Mouse (Mus musculus): ENCODE data around the gene Ago3.

The Ago3 gene

DNA sequence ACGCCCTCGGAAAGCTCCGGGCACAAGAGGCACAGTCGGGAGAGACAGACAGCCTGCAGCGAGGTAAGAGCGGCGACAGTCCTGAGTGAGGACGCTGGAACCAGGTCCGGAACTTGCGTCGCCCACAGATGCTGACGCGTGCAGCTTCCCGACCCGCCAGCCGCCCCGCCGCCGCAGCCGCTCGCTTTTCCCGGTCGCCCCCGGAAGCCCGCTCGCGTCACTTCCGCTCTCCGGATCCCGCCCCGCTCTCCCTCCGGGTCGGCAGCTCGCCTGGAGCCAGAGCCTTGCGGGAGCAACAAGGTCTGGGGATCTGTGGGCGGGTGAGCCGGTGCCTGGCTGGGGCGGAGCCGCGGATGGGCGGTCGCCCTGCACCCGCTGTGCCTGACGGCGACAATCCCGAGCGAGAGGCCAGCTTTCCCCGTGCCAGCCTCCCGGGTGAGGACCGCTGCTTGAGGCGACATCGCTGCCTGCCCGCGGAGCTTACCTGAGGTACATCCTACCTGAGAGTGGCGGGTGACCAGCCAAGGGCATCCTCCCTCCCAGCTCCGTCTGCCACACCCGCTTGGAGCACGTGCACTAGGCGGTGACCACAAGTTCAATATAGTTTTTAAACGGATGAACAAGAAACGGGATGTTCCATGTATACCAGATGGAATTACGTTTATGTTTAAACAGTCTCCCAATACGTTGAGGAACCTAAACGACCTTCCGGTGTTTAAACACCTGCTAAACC, at the start of gene Ago3:
TSS of gene Ago3 (minus strand) at position 210 of the 733 bp plus-strand sequence.
- DNase-seq: peak; percentile 93 to 97

DNA sequence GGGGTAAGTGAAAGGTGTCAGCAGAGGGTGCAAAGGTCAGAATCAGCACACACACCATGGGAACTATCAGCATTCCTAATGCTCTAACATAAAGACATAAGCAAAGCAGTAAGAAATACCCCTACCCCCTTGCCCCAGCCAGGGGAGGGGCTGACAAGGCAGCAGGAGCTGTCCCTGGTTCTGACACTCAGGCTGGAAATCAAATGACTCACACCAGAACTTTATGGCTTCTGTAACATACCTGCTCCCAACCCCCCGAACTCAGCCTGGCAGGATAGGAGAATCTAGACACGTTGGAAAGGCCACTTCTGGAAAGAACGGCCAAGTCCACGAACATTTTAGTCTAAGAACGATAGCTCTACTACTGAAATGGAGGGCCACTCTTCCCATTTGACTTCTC, 43.7 kb upstream of the Ago3 start:
- no peak for DNase-seq

DNA sequence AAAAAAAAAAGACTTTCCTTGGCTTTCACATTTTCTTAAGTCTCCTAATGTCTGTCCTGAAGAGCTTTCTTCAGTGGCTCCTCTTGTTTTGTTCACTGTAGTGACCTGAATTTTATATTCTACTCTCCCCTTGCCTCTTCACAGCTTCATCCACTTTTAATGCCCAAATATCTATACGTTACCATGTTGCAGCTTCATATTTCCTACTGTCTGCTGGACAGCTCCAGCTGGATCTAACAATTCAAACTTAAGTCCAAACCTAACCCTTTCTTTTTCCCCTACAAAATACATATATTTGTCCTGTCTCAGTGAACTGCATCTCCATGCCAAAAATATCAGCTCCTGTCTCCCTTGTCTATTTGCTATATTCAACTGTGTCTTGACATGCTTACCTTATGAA, 40.0 kb upstream of the Ago3 start:
- DNase-seq: no peak

DNA sequence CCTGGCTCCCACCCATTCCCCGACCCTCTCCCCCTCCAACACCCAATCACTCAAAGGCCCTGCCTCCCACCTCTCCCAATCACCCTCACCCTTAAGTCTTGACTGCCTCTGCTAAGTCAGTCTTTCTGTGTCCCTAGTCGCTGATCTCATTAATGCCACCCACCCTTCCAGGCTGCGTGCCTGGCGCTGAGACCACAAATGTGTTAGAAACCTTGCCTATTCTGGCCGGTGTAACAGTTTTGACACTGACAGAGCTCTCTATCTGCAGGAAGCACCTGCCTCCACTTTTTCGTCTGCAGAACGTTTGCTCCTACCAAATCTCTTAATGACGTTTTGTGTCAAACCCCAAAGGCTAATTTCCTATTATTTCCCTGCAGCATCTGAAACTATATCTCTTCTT, 39.6 kb upstream of the Ago3 start:
- DNase-seq: no peak

DNA sequence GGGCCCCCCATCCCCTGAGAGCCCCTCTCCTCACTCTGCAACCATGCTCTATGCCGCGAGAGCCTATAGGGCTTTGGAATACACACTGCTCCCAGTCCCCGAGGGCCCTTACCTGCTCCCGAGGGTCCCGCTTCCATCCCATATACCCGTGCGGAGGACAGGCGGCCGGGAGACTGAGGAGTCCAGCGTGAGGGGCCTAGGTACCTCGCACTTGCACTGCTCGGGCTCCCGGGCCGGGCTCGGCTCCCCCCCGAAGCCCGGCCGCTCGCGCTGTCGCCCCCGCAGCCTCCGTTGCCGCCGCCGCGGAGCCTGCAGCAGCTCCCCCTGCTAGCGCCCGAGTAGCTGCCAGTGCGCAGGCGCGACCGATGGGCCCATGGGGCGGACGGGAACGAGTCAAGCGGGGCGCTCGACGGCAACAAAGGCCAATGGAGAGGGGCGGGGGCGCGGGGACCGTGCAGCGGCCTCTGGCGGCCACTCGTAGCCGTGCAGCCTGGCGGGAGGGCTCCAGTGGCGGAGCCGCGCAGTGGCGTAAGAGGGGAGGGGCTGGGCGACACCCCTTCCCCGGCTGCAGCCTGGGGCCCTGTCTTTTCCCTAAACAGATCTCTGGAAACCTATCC, 39.0 kb upstream of the Ago3 start, which contains the start of gene Ago1:
TSS of gene Ago1 (minus strand) at position 299 of the 617 bp plus-strand sequence.
- peak; percentile 93 to 98 for DNase-seq

DNA sequence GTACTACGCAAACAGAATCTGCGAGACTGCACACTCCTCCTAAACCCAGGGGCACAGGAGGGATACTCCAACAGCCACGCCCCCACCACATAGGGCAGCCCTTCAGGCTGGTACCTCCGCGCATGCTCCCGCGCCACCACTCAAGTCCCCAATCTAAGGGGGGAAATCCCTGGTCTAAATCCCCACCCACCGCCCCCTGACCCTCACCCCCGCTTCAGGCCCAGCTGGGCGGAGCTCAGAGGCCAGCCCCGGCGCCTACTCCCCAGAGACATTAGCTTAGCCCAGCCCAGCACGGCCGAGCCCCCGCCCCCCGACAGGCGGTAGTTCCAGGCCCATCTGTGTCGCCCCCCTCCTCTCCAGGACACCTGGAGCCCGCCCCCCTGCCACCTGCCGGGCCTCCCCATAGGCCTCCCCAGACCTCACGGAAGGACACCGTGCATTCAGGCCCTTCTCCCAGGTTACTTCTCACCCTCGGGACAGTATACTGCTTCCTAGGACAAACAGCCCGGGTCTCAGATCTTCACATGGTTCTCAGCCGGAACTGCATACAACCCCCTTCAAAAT, 38.4 kb upstream of the Ago3 start:
- peak; percentile 70 to 86 for DNase-seq

DNA sequence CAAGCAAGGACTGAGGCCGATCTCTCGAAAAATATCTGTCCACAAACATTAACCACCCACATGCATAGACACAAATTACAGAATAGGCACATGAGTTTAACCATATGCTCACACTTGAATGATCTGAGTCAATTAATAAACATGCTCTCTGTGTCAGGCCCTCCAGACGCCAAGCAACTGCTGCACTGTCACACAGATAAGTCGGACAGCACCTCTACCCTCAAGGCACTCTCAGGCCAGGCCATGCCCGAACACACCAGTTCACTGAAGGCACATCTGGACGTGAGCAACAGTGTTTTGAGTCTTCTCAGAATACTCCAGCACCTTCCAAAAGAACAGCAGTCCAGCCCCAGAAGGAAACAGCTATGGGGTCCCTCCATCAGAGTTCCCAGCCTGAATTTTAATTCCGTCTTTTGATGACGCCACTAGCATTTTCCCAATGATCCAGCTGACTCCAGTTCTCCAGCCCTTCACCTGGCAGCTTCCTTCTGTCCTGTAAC, 36.9 kb upstream of the Ago3 start:
- no peak for DNase-seq

DNA sequence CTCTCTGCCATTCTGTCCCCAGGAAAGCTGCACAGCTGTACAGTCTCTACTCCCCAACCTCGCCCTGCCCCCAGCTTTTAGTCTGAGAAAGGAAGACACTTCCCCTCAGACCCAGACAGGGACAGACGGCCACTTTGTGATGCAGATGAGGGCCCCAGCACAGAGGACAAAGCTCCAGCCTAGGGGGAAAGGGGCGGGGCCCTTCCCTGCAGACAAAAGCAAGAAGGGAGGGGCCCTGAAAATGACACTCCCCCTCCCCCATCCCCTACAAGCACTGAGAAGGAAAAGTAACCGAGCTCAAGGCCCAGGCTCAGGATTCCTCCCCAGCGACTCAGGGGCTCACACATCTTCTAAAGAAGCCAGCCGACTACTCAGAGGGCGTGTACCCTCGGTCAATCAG, 36.5 kb upstream of the Ago3 start:
- peak in 1 of 2 experiments; percentile 15 for DNase-seq

DNA sequence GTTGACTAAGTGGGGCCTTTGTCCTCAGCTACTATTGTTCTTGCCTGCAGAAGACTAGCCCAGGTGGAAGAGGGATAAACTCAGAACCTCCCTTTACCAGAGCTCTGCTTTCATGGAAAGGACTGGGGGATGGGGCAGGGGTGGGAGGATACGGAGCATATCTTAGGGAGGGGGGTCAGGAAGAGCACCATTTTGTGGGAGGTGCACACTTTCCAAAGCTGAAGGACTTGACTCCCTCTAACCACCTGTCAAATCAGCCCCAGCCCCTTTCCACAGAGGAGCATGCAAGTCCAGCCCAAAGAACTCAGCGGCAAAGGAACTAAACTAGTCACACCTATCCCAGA, 35.5 kb upstream of the Ago3 start:
- DNase-seq: no peak

DNA sequence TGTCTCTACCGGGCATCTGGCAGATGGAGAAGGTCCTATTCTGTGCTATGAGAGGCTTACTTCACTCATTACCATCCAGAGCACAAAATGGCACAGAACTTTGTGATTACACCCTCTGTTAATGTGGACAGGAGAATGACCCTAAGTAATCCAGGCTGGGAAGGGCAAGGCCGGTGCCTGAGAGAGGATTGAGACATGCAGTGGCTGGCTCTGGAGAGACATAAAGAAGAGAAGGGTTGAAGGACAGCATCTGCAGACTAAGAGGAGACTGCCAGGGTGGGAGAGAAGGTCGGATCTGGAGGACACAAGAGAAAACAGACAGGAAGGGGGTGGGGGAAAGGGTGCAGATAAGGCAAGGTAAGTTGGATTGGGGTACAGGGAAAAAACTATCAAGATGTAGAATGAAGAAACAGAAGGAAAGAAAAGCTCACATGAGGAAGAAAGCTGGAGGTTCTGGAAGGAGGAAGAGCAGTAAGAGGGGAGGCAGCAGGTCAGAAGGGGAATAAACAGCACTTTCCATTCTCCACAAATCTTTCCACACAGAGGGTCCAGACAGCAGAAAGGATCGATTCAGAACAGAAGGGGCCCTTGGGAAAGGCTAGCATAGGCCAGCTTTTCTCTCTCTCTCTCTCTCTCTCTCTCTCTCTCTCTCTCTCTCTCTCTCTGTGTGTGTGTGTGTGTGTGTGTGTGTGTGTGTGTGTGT, 35.0 kb upstream of the Ago3 start:
- DNase-seq: no peak

DNA sequence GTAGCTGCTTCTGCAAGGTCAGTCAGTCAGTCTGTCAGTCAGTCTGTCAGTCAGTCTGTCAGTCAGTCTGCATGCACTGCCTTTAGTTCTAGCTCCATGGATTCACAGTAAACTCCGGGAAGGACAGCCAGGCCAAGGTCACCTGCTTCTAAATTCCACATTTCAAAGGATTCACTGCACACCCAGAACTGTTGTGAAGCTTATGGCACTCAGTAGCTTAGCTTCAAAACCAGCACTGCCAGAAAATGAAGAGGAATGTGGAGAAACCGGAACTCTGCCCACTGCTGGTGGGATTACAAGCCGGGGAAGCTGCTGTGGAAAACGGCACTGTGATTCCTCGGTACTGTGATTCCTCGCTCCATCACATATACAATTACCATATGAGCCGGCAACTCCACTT, 26.1 kb upstream of the Ago3 start:
- no peak for DNase-seq

DNA sequence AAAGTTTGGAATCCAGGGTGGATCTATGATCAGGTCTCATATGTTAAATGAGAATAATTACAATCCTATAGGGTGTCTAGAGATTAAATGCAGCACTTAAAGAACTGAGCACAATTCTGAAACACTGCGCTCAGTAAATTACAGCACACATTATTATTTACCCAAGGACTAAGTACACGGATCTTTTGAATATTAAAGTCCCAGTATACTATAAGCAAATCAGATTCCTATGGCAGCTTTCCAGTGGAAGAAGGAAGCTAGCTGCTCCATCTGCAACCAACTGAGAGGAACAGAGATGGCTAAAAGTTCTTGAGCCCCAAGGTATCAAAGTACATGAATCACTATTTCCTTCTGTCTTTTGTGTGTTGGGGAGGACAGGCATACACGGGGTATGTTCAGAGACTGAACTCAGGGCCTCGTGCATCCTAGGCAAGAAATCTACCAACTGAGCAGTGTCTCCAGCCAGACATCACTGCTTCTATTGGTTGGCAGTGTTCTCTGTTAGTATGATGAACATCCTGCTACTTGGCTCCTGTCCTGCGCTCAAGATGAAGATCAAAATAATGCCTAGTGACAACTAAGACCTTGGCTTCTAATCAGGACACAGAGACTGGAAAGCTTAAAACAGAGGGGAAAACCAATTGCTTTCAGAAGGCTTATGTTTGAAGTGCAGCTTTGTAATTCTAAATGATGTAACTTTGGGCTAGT, 25.3 kb upstream of the Ago3 start:
- no peak for DNase-seq

DNA sequence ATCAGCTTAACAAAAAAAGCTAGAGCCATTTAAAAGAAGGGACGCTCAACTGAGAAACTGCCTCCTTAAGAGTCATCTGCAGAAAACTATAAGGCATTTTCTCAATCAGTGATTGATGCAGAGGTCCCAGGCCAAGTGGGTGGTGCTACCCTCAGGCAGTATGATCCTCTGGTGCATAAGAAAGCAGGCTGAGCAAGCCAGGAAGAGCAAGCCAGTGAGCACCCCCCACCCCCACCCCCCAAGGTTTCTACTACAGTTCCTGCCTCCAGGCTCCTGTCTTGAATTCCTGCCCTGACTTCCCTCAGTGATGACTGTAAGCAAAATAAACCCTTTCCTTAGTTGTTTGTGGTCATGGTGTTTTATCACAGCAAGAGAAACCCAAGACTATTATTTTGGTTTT, 20.9 kb upstream of the Ago3 start:
- DNase-seq: no peak

DNA sequence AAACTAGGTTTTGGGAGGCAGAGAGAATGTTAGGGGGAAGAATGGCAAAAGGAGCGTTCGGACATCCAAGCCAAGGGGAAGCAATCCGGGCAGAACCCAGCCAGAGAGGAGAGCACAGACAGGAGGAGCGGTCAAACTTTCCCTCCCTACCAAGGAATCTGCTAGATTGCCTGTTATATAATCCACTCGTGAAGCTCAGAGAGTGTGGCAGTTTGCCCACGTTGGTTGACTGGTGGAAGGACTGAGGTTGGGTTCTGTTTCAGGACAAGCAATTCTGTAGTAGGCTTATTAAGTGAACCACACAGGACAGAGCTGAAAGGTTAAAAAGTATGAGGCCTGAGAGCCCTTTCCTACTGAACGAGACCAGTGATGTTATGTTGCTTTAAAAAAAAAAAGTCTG, 17.8 kb upstream of the Ago3 start:
- no peak for DNase-seq

DNA sequence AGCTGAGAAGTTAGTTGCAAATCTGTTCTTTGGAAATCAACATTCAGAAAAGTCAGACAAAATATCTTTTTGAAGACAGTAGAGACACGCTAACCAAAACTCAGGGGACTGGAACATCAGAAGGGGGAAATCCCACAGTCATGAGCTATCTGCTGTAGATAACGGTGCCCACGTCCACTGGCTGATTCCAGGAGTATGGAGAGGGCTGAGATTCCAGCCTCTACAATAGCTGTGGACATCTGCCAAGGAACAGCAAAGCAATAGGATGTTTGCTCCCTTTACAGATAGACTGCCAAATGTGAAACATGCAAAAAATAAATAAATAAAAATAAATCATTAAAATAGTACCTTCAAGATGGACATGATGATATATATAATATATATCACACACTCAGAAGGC, 15.2 kb upstream of the Ago3 start:
- DNase-seq: no peak

DNA sequence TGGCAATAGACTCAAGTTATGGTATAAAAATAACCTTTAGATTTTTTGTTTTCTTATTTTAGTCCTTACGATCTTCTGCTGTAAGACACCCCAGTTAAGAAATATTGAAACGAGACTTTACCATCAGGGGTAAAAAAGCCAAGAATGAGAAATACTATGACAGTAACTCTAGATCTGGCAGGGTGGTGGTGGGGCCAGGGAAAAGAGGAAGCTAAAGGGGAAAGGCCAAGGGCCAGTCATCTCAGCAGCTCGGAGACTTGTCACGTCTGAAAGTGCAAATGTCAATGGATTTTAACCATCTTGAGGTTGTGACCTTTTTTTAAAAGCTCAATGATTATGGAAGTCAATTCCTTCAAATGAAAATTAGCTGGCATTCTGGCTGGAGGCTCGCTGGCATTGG, 8.9 kb upstream of the Ago3 start:
- no peak for DNase-seq

DNA sequence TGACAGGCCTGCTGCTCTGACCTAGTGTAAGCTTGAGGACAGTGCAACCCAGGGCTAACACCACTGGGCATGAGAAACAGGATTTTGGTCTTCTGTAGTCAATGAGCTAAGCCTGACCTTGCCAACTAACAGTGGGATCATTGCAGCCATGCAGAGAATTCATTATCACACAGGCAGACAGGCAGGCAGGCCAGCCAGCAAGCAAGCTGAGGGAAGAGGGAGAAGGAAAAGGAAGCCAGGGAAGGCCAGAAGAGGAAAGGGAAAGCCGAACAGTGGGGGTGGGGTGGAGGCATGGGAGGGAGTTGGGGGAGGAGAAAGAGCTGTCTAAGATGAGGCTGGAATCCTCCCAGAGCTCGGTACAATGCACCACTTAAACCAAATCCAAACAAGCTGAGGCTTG, 6.9 kb upstream of the Ago3 start:
- no peak for DNase-seq

DNA sequence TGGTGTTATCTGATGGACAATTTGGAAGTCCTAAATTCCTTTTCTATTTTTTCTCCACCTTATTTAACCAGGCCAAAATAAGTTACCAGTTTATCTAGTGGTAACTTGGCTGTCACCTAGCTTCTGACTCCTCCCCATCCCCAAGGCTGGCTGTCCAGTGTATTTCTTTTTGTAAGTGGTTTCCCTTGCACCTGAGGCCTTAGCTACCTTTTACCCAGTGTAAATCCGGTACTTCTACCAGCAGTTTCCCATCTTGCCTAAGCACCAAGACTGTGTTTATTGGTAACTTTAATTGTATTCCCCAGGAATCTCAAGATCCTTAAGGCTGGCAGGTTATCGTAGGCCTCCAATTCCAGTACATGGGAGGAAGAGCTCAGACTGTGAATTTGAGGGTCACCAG, 4.7 kb upstream of the Ago3 start:
- DNase-seq: no peak

DNA sequence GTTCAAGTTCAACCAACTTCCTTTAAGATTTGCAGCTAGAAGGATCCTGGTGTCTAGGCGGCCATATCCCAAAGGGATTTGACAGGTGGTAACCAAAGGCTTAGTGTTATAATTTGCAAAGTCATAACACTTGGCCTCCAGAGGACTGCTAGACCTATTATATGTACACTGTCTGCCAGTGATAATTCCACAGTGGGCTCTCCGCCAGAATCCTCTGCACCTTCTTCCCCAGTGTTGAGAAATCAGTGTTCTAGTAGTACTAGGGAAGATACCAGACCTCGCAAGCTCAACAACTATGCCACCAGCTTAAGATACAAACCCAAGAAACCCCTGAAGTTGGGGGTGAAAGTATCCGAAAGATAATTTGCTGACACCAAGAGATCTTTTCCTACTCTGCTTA, 3.8 kb upstream of the Ago3 start:
- DNase-seq: no peak

DNA sequence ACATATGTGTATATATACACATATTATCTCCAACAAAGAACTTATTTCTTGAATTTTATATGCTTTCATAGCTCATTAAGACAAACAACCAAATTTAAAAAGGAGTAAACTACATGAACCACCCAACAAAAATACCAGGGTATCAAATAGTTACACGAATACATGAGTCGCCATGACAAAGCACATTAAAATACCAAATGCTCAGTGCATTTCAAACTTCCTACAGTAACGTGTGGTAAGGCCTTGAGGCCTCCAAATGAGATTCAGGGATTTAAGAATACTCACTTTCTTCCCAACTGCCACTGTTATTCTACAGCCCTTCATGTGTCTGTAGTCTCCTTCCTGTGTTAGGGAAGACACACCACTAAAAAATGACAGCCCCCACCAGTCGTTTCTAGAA, 2.4 kb upstream of the Ago3 start:
- DNase-seq: no peak

DNA sequence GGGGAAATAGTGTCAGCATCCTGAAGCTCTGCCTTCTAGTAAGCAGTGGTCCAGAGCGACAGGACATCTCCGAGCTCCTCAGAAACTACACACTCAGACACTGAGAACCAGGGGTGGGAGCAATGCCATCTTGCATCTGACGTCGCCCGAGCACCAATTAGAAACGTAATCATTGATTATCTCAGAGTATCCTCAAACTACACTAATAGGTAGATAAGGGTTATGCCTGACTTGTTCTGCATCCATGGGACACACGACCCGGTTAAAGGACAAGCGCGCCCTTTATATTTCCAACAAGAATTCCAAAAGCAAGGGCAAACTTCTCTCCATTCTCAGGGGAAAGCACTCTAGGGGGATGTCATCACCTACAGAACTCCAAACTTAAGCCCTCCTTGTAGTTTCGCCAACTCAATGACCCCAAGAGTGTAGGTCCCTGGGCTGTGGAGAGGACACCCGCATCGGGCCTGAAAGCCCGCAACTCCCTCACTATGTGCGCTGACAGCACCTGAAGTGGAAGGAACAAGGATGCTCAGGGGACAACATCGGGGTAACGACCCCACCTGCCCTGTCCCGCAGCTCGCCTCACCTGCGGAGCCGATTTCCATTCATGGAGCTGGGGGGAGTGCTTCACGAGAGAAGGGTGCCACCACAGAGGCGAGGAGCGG, 542 bp downstream of the Ago3 start:
- no peak for DNase-seq

DNA sequence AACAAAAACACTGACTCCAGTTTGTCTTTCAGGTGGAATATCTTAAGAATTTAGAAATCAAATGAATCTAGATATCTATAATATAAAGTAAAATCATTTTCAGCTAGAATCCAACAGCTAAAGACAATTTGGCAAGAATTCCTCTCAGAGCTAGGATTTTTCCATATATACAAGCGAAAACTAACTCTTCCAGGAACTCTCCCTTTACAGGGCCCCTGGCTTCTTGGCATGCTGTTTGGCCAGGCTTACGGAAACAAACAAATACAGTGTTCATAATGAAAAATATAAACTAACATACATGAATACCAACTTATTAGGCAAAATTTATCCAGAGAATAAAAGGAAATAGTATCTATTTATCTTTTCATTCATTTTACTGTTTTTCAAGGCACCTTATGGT, 5.5 kb downstream of the Ago3 start:
- no peak for DNase-seq

DNA sequence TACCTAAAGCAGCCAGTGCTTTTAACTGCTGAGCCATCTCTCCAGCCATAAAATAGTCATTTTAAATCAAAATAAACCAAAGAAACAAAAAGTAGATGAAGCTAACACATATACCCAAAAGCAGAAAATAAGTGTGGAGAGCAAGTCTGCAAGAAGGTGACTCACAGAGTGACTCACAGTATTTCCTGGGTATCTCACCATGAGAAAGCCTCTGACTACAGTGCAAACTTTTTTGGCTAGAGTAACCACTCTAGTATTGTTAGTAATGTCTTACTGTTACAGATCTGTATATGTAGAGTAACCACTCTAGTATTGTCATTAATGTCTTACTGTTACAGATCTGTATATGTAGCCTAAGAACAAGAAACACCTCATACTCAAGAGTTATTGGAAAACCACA, 13.6 kb downstream of the Ago3 start:
- DNase-seq: no peak
